Mouse (Mus musculus) frontal cortex, postnatal 25 days (tissue): ENCODE data around the gene Cdca5.

ENCODE experiments used
- DNase-seq, 2 experiments: peaks; one replicate each; pipeline ENCODE4 v3.0.0; 2022; ENCODE audit warnings: low spot score in 2 of 2

The Cdca5 gene

DNA sequence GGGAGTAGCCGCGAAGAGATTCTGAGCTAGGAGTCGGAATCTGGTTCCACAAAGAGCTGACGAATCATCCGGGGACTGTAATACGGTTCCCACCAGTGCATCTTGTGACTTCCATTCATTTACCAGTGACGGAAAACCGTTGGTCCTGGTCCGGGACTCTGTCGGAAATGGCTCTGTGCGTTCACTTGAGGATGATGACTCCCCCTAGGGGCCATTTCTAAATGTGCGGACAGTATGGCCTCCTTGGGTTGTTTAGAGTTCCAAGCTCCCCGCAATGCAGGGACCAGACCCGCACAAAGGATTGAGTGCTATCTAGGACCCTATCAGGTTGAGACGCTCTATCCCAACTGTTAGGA, 56.6 kb downstream of the Cdca5 start, which contains the start of gene Arl2:
Gene Arl2 (minus strand): TSS at position 155 of the 356 bp plus-strand sequence.
- DNase-seq, result peak; percentile 59 to 62
